Mouse (Mus musculus): ENCODE measurements around the gene Nyap1. TPM values are rescaled to one million over a fixed set of nuclear protein-coding genes. Genes with fewer than 3 reads are reported as not detected.
A peak's percentile ranks its signal among the peaks of the same experiment; 100 is the strongest.

The Nyap1 gene
- total RNA-seq (2021): 1 to 10 TPM; 4.9 to 6.5 TPM
- long read RNA-seq, experiment 1, partial matches to known transcripts: 2 of 3 reads
- long read RNA-seq, experiment 1, other reads (novel, unspliced or antisense): 1 of 3 reads
- long read RNA-seq, experiment 2: 0 reads

DNA sequence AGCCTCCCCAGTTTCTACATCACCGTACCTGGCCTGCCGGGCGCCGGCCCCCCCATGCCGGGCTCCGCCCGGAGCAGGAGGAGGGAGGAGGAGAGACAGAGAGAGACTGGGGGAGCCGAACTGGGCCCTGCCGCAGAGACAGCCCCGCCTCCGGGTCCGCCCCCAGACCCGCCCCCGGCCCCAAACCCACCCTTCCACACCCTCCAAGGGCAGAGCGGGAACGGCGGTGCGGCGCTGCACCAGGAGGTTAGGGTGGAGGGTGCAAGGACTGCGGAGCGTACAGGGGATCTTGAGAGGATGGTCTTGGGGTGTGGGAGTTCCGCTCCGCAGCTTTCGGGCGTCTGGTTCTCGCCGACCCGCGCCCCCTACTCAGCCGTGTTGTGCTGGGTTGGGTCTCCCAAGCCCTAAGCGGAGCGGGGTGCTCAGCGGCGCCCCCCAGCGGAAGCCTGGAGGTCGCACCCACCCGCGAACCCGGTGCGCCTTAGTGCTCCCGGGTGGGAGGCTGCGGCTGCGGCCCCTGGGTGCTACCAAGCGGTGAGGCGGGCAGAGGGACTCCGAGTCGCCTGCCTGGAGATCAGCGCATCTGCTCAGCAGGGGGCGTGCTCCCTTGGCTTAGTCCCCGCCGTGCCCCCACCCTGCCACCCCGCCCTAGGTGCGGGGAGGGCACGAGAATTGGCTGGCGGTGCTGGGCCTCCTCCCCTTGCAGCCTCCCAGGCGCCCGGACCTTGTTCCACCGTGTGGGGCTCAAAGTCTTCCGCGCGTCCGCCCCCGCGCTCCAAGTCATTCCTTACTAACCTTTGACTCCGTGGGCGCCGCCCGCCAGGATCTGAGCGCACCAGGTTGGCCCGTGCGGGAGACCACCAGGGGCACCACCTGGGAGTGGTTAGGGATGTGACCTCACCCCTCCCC lies at the start of gene Nyap1:
Nyap1 (minus strand) TSS at position 585 of the 909 bp plus-strand sequence.
- DNase-seq: peak; percentile 87

DNA sequence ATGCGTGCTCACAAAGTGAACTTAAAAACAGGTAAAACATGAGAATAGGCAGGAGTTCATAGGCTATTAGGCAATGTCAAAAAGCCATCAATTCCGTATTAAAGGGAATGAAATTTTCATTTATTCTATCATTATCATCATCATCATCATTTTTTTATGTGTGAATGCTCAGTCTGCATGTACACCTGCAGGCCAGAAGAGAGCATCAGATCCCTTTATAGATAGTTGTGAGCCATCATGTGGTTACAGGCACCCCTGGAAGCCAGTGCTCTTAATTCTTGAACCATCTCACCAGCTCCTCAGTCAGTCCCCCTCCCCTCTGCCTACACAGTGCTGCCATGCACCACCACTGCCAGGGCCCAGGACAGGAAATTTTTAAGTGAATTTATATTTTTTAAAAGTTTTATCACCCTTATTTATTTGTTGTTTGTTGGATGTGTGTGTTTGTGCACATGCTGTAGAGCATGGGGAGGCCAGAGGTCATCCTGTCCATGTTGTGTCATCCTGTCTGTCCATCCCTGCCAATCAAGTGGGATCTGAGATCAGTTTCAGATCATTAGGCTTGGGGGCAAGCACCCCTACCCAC lies 47.6 kb upstream of the Nyap1 start:
- no peak for DNase-seq

DNA sequence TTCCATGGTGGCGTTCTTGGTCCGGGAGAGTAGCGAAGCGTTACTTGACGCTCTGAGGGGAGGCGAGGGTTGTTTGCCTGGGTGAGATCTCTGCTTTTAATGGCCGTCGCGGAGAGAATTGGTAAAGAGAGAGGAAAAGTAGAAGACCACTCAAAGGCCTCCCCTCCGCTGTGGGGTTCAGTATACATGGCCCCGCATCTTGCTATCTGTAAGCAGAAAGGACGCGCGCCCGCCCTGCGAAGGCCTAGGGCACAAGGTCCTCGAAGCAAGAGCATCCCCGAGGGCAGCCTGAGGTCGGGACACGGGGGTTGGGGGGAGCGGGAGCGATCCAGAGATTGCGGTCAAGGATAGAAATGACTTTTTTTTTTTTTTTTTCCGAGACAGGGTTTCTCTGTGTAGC lies 46.8 kb upstream of the Nyap1 start:
- DNase-seq: no peak

DNA sequence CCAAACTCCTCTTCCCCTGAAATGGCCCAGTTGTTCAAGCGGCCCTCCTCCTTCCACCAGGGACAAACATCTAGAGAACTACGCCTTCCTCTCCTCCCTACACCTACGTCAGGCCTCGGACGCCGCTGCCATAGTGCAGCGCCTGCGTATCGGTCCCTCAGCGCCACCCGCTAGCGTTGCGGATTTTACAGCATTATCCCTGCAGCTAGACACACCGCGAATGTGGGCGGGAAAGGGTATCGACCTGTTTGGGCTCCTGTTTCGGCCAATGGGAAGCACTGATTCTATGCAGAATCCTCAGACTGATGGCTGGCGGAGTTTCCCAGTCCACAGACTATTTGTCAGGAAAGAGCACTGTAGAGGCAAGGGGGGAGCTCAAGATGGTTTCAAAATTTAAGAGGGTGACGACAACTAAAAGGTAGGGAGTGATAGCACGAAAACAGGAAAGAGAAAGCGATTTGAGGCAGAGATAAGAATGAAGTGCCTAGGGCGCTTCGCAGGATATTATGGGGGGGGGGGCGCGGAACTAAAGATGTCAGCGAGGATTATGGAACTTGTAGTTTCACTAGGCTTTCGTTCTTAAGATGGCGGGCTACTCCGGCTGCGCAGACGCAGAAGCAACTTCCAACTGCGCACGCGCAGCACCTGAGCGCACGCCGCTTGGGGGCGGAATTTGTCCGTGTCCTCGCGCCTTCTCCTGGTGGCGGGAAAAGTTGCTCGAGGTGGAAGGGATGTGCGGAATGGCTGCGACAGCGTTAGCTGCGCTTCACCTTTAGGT lies 45.9 kb upstream of the Nyap1 start, which contains the start of the genes Mepce and Zcwpw1:
Mepce (minus strand) TSS at position 505 of the 778 bp plus-strand sequence.
Zcwpw1 (plus strand) TSS at position 648 of the 778 bp plus-strand sequence.
- peak; percentile 97 for DNase-seq

DNA sequence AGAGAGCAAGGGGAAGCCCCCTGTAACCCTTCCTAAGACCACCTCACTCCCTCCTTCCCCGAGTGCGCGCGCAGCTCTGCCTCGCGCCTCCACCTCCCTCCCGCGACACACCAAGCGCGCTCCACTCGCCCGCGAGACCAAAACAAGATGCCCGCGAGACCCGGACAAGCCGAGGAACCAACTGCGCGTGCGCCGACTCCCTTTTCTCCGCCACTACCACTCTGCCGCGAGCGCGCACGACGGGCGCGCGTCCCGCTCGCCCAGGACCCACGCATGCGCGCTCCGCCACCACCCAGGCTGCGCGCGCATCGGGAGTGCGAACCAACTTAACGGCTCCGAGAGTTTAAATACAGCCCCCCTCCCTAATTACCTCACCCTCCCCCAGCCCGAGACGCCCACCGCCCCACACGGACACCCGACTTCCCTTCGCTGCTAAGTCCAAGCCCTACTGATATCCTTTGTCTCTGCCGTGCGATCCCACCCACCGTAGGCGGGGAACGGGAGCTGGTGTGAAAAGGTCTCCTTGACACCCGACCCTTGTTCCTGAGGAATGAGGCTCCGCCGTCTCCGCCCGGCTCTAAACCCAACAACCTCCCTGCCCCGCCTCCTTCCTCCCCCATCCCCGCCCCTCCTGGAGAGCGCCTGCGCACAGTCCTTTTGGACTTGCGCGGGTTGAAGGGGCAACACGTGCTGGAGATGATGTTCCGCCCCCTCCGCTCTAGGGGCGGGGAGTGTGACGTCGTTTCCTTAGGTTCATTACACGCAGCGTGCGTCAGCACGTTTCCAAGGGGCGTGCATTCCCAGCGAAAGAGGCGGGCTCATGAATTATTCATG lies 44.9 kb upstream of the Nyap1 start:
- DNase-seq: peak; percentile 99

DNA sequence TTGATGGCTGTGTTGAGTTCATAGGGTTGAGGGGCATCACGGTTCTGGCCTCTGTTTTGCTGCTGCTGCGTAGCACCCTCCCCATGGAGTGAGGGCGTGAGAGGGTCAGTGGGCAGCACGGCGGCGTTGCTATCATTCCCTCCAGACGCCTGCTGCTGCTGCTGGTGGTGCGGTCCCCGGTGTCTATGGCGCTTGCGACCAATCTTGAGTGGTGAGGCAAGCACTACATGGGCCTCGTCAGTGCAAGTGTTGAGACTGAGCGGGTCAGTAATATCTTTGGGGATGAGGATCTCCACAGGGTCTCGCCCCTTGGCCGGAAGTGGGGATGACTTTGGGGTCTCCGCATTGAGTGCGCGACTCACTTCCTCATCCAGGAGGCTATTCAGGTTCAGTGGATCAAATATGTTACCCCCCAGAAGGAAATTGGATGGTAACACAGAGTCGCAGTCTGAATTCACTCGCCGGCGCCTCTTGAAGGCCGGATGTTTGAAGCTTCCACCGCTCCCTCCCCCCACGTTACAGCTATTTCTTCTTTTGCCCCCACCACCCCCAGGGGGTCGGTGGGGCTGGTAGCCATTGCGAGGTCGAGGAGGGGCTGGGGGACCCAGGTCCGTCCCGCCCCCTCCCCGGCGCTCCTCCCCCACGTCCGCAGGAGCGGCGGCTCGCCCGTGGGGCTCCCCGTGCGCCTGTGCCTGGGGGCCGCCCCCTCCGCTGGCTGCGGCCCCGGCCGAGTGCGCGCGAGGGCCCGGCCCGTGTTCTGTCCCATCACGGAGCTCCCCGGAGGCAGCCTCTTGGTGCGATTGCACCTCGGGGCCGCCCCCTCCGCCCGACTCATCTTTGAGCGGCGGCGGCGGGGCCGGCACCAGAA lies 44.0 kb upstream of the Nyap1 start:
- DNase-seq: peak; percentile 73

DNA sequence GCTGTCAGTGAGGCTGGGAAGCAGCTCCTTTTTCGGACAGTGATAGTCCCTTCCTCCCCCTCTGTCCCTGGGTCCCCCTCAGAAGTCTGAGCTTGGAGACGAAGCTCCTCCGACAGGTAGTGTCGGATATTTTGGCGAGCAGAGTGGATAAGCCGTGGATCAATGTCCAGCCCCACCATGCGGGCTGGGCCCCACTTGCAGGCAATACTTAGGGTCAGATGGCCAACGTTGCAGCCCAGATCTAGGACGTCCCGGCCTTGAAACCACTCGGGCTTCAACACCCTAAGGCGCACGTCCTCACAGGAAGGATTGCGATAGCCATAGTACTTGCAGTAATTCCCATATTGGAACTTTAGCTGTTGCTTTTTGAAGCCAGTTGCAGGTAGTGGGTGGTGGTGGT lies 43.1 kb upstream of the Nyap1 start:
- DNase-seq: peak; percentile 44

DNA sequence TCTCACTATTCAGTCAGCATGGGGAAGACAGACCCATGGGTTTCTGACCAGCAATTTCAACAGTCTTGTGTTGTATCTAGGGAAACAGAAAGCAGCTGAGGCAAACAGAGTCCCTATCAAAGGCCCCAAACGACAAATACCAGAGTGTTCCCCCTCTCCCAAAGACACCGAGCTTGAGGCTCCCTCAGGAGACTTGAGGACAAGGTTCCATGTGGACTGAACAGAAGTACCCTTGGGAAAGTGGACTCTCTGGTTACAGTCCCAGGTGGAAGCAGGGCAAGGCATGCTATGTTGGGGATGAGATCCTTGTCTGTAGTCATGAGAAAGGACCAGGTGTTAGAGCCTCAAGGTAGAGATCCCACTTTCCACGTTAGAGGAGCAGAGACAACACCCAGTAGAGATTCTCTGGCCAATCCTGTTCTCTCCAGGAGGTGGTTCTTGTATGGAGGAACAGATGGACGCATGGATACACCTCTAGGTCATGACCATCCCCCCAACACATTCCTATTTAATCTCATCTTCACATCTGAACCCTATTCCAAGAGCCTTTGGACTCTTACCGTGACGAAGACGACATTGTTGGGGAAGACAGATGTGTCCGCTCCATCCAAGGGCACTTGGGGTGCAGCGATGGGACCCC lies 42.6 kb upstream of the Nyap1 start:
- DNase-seq: no peak

DNA sequence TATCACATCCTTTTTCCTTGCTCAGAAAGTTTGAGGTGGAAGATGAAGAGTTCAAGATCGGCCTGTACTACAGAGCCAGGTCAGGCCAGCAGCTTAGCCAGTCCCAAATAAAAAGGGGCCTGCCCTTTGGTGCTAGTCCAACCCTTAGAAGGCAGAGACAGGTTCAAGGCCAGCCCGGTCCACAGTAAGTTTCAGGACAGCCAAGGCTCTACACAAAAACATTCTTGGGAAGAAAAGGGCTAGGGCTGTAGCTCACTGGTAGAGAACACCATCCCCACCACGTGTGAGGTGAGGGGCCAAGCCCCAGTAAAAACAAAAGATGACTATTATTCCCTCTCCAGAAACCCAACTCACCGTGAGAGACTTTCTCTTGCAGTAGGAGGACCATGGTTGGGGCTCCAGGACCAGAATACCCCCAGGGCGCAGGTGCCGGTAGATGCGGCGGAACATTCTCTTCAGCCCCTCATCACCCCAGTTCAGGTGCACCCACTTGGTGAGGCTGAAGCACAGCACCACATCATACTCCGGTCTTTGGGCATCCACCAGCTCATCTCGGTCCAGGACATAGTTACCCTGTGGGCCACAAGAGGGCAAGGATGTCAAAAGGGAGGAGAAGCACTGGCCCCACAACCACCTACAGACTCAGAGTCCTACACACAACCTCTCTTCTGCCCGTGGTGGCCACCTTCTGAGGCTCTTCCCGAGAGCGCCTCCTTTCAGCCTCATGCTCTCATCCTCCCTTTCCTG lies 41.5 kb upstream of the Nyap1 start:
- no peak for DNase-seq

DNA sequence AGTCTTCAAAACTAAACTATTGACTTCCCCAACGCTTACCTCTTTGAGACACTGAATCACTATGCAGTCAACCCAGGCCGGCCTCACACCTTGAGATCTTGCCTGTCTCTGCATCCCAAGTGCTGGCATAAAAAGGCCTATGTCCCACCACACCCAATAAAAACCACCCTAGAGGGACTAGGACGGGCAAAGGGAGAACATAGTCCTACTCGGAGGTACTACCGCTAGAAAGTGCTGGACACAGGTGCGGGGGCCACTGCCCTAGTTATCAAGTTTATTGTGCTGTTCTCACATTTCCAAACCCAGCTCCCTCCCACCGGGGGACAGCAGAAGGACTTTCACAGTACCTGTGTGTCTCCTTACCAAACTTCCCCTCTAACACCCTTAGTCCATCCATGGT lies 40.3 kb upstream of the Nyap1 start:
- no peak for DNase-seq

DNA sequence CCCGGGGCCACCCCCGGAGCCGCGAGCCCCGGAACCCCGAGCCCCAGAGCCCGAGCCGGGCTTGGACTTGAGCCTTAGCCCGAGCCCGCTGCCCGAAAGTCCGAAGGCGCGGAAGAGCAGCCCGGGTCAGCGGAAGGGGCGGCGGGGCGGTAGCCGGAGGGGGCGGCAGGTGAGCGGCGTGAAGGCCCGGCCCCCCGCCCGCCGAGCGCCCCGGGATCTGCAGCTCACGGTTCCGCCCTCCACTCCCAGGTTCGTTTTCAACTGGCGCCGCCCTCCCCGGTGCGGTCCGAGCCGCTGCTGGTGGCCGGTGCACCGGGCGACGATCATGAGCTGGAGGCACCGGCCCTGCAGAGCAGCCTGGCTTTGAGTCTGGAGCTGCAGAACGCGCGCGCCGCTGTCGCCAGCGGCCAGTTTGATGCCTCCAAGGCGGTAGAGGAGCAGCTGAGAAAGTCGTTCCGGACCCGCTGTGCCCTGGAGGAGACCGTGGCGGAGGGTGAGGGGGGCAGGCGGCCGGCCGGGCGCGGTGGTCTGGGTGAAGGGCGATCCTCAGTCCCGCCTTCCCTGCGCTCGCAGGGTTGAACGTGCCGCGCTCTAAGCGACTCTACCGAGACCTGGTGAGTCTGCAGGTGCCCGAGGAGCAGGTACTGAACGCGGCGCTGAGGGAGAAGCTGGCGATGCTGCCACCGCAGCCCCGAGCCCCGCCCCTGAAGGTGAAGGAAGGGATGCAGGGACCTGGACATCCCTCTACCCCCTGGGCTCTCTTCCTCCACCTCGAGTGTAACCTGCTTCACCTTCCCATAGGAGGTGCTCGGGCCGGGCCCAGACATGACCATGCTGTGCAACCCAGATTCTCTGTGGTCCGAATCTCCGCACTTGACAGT lies 37.9 kb upstream of the Nyap1 start:
- DNase-seq: peak; percentile 66

DNA sequence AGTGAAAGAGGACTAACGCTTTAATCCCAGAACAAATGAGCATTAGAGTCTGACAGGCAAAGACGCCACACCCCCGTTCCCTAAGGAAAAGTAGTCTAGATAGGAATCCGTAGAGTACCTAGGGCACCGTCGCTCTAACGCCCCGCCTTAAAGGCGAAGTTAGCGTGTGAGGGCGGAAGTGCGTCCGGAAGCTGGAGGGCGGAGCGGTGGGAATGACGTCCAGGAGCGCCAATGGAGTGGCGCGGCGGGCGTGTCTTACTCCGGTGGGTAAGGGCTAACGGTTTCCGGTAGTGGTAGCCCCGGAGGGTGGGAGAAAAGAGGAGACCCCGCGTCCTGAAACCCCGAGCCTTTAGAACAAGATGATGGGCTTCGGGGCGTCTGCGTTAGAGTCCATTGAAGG lies 37.2 kb upstream of the Nyap1 start, which contains the start of gene Ppp1r35:
Ppp1r35 (plus strand) TSS at position 215 of the 400 bp plus-strand sequence.
- peak; percentile 98 for DNase-seq

DNA sequence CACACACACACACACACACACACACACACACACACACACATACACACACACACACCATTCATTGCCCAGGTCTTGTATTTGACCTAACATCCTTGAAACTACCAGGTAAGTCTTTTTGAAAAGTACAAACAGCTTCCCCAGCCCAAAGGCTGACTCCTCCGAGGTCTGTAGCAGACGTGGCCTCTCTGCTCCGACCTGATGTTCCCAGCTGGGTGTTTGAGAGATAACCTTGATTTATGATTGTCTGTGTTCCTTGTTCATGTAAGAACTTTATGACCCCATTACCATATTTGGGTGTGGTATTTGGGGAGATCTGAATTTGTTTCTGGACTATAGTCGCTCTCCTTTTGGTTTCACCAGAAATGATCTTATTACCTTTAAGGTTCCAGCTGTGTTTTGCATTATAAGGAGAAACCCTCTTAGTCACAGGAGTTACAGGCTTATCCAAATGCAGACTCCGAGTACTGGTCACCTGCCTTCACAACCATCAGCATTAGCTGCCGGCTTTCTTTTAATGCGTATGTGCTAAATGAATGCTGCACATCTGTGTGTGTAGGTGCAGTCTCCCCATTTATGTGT lies 35.9 kb upstream of the Nyap1 start:
- no peak for DNase-seq

DNA sequence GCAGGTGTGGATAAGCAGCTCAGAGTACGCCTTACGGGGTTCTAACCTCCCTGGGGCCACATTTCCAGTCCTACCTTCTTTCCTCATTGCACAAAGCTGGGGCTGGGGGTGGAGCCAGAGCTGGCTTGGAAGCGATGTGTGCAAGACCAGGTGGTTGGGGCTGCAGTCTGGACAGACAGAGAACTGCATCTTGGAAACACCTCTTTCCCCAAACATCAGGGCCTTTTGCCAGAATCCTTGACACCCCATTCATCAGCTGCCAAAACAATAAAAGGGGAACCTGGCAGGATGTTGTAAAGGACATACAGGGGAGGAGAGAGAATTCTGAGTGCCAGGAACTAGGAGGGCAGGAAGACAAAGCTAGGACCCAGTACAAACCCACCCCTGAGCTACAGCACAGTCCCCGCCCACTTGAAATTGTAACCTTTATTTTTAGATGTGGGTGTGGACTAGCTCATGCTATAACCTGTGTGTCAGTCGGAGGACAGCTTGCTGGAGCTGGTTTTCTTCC lies 35.1 kb upstream of the Nyap1 start:
- peak; percentile 52 for DNase-seq

DNA sequence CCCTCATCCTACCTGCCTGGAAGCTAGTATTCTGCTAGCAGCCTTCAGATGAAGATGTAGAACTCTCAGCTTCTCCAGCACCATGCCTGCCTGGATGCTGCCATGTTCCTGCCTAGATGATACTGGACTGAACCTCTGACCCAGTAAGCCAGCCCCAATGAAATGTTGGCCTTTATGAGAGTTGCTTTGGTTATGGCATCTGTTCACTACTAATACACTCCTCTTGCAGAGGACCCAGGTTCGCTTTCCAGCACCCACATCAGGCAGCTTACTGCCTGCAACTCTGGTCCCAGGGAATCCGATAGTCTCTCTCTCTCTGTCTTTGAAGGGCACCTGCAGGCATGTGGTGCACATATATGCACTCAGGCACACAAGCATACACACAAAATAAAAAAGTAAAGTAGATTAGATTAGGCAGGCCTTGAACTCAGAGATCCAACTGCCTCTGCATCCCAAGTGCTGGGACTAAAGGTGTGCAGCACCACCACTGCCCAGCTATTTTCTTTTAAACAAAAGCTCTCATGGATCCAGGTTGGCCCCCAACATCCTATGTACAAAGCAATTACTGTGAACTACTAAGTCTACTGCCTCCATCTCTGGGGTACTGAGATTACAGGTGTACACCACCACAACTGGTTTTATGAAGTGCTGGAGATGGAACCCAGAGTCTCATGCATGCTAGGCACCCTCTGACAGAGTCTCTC lies 34.3 kb upstream of the Nyap1 start:
- no peak for DNase-seq

DNA sequence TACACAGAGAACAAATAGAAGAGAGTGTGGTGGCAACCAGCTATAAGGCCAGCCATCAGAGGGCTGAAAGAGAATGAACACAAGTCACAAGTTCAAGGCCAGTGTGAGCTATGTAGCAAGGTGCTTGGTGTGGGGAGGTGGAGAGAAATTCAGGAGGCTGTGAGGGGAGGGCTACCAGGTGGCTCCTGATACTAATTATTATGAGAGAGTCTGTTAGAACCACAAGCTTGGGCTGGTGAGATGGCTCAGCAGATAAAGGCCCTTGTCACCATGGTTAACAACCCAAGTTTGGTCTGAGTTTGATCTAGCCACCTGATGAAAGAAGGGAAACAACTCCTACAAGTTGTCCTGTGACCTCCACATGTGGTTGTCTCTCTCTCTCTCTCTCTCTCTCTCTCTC lies 31.3 kb upstream of the Nyap1 start:
- DNase-seq: no peak

DNA sequence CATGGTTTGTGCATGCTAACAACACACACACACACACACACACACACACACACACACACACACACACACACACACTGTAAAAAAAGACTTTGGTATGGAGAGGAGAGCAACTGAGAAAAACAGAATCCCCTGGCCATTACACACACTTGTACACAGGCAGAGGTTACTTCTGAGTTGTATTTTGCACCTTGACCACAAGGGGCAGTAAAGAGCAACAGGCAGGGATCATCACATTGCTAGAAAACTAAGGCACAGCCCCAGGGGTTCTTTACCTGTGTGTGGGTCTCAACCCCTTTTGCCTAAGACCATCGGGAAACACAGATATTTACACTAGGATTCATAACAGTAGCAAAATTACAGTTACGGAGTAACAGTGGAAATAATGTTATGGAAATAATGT lies 29.3 kb upstream of the Nyap1 start:
- DNase-seq: no peak
